Mouse (Mus musculus) G1E (cell line): ENCODE data around the gene Lrrc57.

Source experiments
- CTCF ChIP-seq: IDR thresholded peaks from 2 replicates; pipeline ENCODE4 v1.5.1; 2012; ENCODE audit warnings: low read depth, low read length, inconsistent platforms, mixed read lengths
- GATA1 ChIP-seq: IDR thresholded peaks from 2 replicates; pipeline ENCODE4 v1.6.1; 2012; ENCODE audit warnings: borderline replicate concordance, low read length, inconsistent platforms, mixed read lengths
- POLR2AphosphoS5 ChIP-seq: IDR thresholded peaks from 2 replicates; pipeline ENCODE4 v1.6.1; 2012; ENCODE audit warnings: low read depth, low read length, inconsistent platforms; ENCODE audit not compliant: insufficient replicate concordance
- TAL1 ChIP-seq: conservative IDR thresholded peaks from 2 replicates; pipeline ENCODE4 v1.6.1; 2012; ENCODE audit warnings: low read depth, low read length, inconsistent platforms, mixed read lengths

DNA sequence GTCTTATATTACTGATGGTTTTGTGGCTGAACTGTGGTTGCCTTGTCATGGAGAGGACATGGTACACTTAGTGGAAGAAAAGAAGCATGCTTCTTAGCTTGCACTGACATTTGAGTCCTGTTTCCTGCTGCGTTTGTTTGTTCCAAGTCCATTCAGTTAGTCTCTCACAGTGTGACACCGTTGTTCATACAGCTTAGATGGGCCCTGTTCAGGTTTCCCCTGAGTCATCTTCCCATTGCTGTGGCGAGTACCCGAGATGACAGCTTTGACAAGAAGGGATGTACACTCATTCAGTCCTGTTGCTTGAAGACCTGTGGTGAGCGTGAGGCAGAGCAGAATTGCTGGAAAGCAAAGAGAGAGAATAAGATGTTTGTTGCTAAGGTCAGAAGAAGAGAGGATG lies 49.2 kb upstream of the Lrrc57 start:
- TF ChIP-seq CTCF, result no peak
- TF ChIP-seq GATA1, result no peak
- no peak for TF ChIP-seq TAL1
- TF ChIP-seq POLR2AphosphoS5, result no peak
